Mouse (Mus musculus) embryonic facial prominence, embryonic 10.5 days (tissue): ENCODE measurements around the gene Zic1. TPM values are rescaled to one million over a fixed set of nuclear protein-coding genes. Genes with fewer than 3 reads are reported as not detected.

Experiments
- DNase-seq: peaks from one replicate; pipeline ENCODE4 v3.0.0-alpha.2; 2017; ENCODE audit warnings: low spot score
- H3K27ac ChIP-seq: fragments of 300-500 bp; sonication (generic); replicated peaks from 2 replicates; pipeline ENCODE4 v1.5.1; 2016; ENCODE audit warnings: mild to moderate bottlenecking
- H3K27me3 ChIP-seq: fragments of 300-500 bp; sonication (generic); replicated peaks from 2 replicates; pipeline ENCODE4 v1.6.1; 2016; ENCODE audit warnings: low read depth, mild to moderate bottlenecking; ENCODE audit not compliant: poor library complexity, severe bottlenecking
- H3K36me3 ChIP-seq: fragments of 300-500 bp; sonication (generic); replicated peaks from 2 replicates; pipeline ENCODE4 v1.6.1; 2016; ENCODE audit warnings: mild to moderate bottlenecking, moderate library complexity
- H3K4me1 ChIP-seq: fragments of 300-500 bp; sonication (generic); 2 replicates; pipeline ENCODE4 v1.6.1; 2016
- H3K4me3 ChIP-seq: fragments of 300-500 bp; sonication (generic); 2 replicates; pipeline ENCODE4 v1.5.1; 2016; ENCODE audit warnings: mild to moderate bottlenecking, moderate library complexity
- H3K9me3 ChIP-seq: fragments of 300-500 bp; sonication (generic); 2 replicates; pipeline ENCODE4 v1.6.1; 2016; ENCODE audit warnings: mild to moderate bottlenecking
- WGBS: fragments of 180-500 bp; shearing (Covaris S2); methylation state at CpG from one replicate; pipeline ENCODE4 v1.1.7; 2016; 5-methylcytosine and 5-hydroxymethylcytosine counted together
- polyA plus RNA-seq: library from polyadenylated mRNA; unstranded; fragments of >200 nt; fragmentation: Nextera tagmentation; extraction: Ambion mirVana; gene quantifications from 2 replicates; pipeline ENCODE4 v1.2.1, GENCODE M21; 2016

The Zic1 gene
- polyA plus RNA-seq, 1 experiment from 2014 or later = 1.5 TPM

DNA sequence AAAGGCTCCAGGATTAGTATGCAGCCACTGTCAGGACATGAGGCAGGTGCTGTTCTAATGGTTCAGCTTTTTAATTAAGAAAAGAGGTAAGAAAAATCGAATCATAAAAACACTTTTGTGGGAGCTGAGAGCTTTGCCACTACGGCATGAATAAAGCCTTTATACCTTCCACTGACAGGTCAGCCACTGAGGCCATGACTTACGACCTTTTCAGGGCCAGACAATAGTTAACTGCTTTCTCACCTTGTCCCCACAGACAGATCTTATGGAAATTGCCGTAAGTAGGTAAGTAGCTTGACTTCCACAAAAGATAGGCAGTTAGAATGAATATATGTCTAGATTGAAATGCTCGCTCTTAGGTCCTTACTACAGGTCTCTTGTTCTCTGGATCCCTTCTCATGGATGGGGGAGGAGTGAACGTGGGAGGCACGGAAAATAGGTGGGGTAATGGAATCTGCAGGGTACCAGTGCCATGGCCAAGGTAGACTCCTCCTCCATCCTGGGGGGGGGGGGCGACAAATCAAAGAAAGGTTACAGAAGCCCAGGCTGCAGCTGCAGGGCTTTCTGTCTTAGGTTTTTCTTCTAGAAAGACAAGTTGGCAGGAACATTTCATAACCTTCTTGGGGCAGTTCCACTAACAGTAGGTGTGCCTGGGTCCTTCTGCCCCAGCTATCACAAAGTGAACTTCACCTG lies 27.9 kb upstream of the Zic1 start:
- no peak overlapping the region for H3K27ac ChIP-seq
- 3% methylated on average over 8 of the region's 8 CpGs for WGBS

GRCm38 (mm10) chr9:91388173-91388572 lies 22.6 kb upstream of the Zic1 start:
- Histone ChIP-seq H3K27ac (no peak overlapping the region), H3K9me3 (no peaks in the 10 kb centered on the region), H3K36me3 (no peaks in the 10 kb centered on the region), H3K4me3 (no peak overlapping the region), H3K27me3 (peaks cover 100% of the 10 kb centered on the region), H3K4me1 (peaks cover 3% of the 10 kb centered on the region; the same call in 1 of the 2 replicates)
- 3% methylated on average over 4 of the region's 4 CpGs for WGBS
- DNase-seq = peak; percentile 28

More for the DNA sequence above, 27.9 kb upstream of the Zic1 start:
- Histone ChIP-seq H3K27me3 (peaks cover 100% of the 10 kb centered on the region), H3K4me3 (no peak overlapping the region), H3K9me3 (no peaks in the 10 kb centered on the region), H3K4me1 (no peaks in the 10 kb centered on the region), H3K36me3 (no peaks in the 10 kb centered on the region)
- peak; percentile 21 for DNase-seq

DNA sequence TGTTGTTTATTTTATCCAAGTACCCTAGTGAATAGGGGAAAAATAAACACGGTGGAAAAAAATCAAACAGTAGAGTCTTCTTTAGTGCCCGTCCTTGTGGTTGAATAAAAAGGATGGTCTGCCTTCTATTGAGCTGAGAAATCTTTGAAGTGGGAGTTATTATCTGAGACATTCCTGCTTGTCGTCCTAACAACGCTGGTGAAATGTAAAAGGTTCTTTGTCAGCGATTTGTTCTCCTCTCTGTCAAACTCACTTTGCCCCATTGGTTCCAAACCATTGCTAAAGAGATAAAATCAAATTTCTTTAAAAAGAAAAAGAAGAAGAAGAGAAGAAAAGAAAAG lies 22.1 kb upstream of the Zic1 start:
- Histone ChIP-seq H3K4me1 (peaks cover 3% of the 10 kb centered on the region; the same call in 1 of the 2 replicates), H3K27me3 (peaks cover 100% of the 10 kb centered on the region), H3K27ac (no peak overlapping the region), H3K4me3 (no peak overlapping the region), H3K9me3 (no peaks in the 10 kb centered on the region), H3K36me3 (no peaks in the 10 kb centered on the region)
- peak; percentile 5 for DNase-seq
- 2% methylated on average over 5 of the region's 5 CpGs for WGBS

- DNase-seq = peak; percentile 50
- WGBS = under 1% methylated on average over 31 of the region's 31 CpGs
- Histone ChIP-seq H3K27me3 (peaks cover 100% of the 10 kb centered on the region), H3K36me3 (no peaks in the 10 kb centered on the region), H3K9me3 (no peaks in the 10 kb centered on the region), H3K4me3 (peak overlapping the region; percentile 18; the same call in 1 of the 2 replicates), H3K27ac (no peak overlapping the region), H3K4me1 (peaks cover 3% of the 10 kb centered on the region; the same call in 1 of the 2 replicates)
Measured at GRCm38 (mm10) chr9:91386891-91387739, 21.5 kb upstream of the Zic1 start.

DNA sequence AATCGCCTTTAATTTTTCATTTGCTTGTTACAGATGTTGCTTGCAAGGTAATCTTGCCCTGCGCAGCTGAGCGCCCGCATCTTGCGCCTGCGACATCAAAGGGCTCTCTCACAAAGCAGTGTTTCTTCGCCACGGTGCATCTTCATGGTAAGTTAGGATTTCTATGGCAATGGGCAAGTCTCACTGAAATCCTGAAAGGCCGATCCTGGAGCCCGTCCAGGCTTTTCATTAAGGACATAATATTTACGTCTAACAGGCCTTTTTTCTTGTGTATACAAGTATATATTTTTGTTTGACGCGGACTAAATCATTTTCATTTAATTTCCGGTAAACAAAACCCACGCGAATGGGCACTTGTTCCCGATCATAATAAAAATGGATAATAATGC lies 20.9 kb upstream of the Zic1 start:
- H3K4me1 ChIP-seq = peaks cover 7% of the 10 kb centered on the region
- WGBS = under 1% methylated on average over 17 of the region's 17 CpGs
- peak; percentile 53 for DNase-seq
- H3K36me3 ChIP-seq = no peaks in the 10 kb centered on the region
- H3K9me3 ChIP-seq = no peaks in the 10 kb centered on the region
- no peak overlapping the region for H3K4me3 ChIP-seq
- H3K27ac ChIP-seq = no peak overlapping the region
- peaks cover 100% of the 10 kb centered on the region for H3K27me3 ChIP-seq

- Histone ChIP-seq H3K36me3 (no peaks in the 10 kb centered on the region), H3K27me3 (peaks cover 100% of the 10 kb centered on the region), H3K4me3 (no peak overlapping the region), H3K27ac (no peak overlapping the region), H3K9me3 (no peaks in the 10 kb centered on the region), H3K4me1 (peaks cover 10% of the 10 kb centered on the region)
- DNase-seq = peak; percentile 29
- WGBS = 4% methylated on average over 8 of the region's 8 CpGs
Measured at GRCm38 (mm10) chr9:91385561-91386430, 20.2 kb upstream of the Zic1 start.

GRCm38 (mm10) chr9:91384693-91385560 lies 19.3 kb upstream of the Zic1 start:
- DNase-seq = peak; percentile 24
- peak overlapping the region; percentile 18; the same call in 1 of the 2 replicates for H3K4me3 ChIP-seq
- no peak overlapping the region for H3K27ac ChIP-seq

DNA sequence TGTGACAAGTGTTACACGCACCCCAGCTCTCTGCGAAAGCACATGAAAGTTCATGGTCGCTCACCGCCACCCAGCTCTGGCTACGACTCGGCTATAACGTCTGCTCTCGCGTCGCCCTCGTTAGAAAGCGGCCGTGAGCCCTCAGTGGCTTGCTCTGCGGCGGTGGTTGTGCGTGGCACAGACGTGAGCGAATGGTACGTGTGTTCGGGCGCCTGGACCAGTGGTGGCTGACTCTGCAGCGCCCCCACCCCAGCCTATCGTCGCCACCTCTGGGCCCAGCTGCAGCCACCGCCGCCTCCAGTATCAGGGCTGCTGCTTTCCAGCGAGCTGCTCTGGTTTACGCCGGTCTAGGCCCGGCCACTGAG lies 18.5 kb upstream of the Zic1 start:
- Histone ChIP-seq H3K27me3 (peaks cover 100% of the 10 kb centered on the region), H3K4me1 (peaks cover 10% of the 10 kb centered on the region), H3K4me3 (peak overlapping the region; percentile 36), H3K9me3 (no peaks in the 10 kb centered on the region), H3K27ac (peak overlapping the region; percentile 57), H3K36me3 (no peaks in the 10 kb centered on the region)
- under 1% methylated on average over 30 of the region's 30 CpGs for WGBS
- peak; percentile 69 for DNase-seq

More at GRCm38 (mm10) chr9:91384693-91385560, 19.3 kb upstream of the Zic1 start:
- Histone ChIP-seq H3K9me3 (no peaks in the 10 kb centered on the region), H3K36me3 (no peaks in the 10 kb centered on the region), H3K4me1 (peaks cover 10% of the 10 kb centered on the region), H3K27me3 (peaks cover 100% of the 10 kb centered on the region)
- 5% methylated on average over 4 of the region's 4 CpGs for WGBS

DNA sequence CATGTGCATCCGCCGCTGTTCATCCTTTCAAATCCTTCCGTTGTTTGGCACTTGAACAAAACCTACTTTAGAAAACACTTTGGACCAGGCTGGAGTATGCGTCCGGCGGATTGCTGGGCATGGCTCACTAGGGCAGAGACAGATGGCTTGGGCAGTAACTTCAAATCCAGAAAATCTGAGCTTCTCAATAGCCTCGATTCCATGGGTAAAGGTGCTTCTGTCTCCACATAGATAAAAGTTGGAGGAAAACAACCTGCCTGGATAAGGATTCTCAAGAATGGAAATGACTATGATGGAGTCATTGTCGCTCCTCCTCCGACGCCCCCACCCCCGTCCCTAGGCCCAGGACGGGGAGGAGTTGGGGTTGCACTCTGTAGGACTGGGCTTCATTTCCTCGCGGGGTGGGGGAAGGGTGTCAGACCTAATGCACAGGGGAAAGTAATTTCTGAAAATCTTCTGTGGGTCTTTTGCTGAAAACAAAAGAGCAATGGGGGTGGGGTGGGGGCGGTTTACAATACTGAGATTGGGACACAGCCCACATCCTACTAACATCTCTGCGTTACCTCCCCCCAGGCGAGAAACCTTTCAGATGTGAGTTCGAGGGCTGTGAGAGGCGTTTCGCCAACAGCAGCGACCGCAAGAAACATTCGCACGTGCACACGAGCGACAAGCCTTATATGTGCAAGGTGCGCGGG lies 18.0 kb upstream of the Zic1 start:
- Histone ChIP-seq H3K4me3 (peak overlapping the region; percentile 36), H3K27me3 (peaks cover 100% of the 10 kb centered on the region), H3K27ac (peak overlapping the region; percentile 57), H3K36me3 (no peaks in the 10 kb centered on the region), H3K4me1 (peaks cover 15% of the 10 kb centered on the region), H3K9me3 (no peaks in the 10 kb centered on the region)
- WGBS = under 1% methylated on average over 28 of the region's 28 CpGs
- DNase-seq = peak; percentile 50

- Histone ChIP-seq H3K4me1 (peaks cover 17% of the 10 kb centered on the region), H3K27ac (peak overlapping the region; percentile 78), H3K27me3 (peaks cover 100% of the 10 kb centered on the region), H3K4me3 (peak overlapping the region; percentile 69), H3K36me3 (no peaks in the 10 kb centered on the region), H3K9me3 (no peaks in the 10 kb centered on the region)
- peak; percentile 56 for DNase-seq
- 1% methylated on average over 24 of the region's 24 CpGs for WGBS
Measured at GRCm38 (mm10) chr9:91382471-91383255, 17.1 kb upstream of the Zic1 start.

DNA sequence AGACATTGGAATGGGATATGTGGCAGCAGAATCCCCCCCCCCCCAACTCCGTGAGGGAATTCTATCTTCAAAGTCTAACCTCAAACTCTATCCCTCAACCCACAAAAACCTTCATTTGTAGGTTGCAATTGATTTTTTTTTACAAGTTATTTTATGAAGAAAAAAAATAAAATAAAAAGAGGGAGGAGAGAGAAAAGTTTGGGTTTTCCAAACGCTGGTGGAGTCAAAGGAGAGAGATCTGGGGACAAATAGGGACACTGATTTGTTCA lies 16.4 kb upstream of the Zic1 start:
- H3K4me1 ChIP-seq = peaks cover 17% of the 10 kb centered on the region

More for the DNA sequence above, 16.4 kb upstream of the Zic1 start:
- no peak for DNase-seq
- Histone ChIP-seq H3K27me3 (peaks cover 100% of the 10 kb centered on the region), H3K4me3 (peak overlapping the region; percentile 69), H3K27ac (peak overlapping the region; percentile 89), H3K9me3 (no peaks in the 10 kb centered on the region), H3K36me3 (no peaks in the 10 kb centered on the region)
- 1% methylated on average over 2 of the region's 2 CpGs for whole genome bisulfite sequencing
